Comparison of ENCODE assay signal across 20 mouse cellular contexts in the genomic region with DNA sequence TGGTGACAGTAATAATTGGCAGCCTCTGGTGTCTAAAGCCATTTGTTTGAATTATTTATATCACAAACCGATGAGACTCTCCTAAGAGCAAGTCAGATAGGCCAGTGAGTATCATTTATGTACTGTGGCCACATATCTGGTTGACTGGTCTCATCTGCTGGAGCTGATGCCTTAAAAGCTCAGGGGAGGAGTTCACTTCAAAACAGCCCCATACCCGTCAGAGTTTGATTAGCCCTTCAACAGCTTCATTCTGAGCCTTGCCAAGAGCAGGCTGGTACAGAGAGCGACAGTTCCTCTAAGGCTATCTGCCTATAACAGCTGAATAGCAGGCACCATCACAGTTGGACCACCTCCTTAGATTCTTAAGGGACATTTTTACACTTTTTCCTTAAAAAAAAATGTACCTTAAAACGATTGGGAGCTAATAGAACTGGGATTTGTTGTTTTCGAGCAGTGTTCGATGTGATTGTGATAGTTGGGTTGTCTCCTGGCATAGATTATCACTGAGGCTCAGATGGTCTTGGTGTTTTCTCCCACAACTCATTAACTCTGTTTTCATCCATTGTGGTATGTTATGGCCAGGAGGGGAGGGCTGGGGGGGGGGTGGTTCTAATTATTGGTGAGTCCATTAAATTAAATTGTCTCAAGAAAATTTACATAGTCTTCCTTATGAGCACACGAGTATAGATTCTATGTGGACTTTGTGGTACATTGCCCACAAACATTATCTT.
DNase-seq lines count a peak whose midpoint lies in the region; ATAC-seq lines count a peak whose summit lies in the region.
"Had no signal": no experiment of that assay in that cellular context is flagged by ENCODE, and none has a peak within 500 bp of the region (broad histone marks: within the 10 kb centered on the region; RNA-seq: fewer than 3 reads in every experiment).

No protein-coding gene starts in this region.

- H3K4me2 ChIP-seq in midbrain, embryonic 12.5 days (replicated peaks), result no peak overlapping the region
- no peak overlapping the region for H3K4me2 ChIP-seq in midbrain, embryonic 16.5 days (ENCODE audit: low read length)
- H3K4me2 ChIP-seq in hindbrain, embryonic 13.5 days, result no peak overlapping the region
- H3K4me2 ChIP-seq in neural tube, embryonic 12.5 days (replicated peaks), result no peak overlapping the region
- H3K4me2 ChIP-seq: intestine, embryonic 15.5 days had no signal

- no peak overlapping the region for H3K9ac ChIP-seq in midbrain, embryonic 12.5 days (replicated peaks)
- H3K9ac ChIP-seq in midbrain, embryonic 16.5 days (ENCODE audit: low read depth, low read length), result no peak overlapping the region
- H3K9ac ChIP-seq in hindbrain, embryonic 13.5 days, result no peak overlapping the region
- no peak overlapping the region for H3K9ac ChIP-seq in neural tube, embryonic 12.5 days
- H3K9ac ChIP-seq: forebrain, postnatal 0 days; intestine, embryonic 15.5 days had no signal

- 72% methylated on average over 7 of the region's 7 CpGs for WGBS in midbrain, embryonic 12.5 days
- WGBS in midbrain, embryonic 16.5 days, result 70% methylated on average over 7 of the region's 7 CpGs
- WGBS in hindbrain, embryonic 13.5 days, result 44% methylated on average over 7 of the region's 7 CpGs
- 51% methylated on average over 7 of the region's 7 CpGs for WGBS in neural tube, embryonic 12.5 days

- no peaks in the 10 kb centered on the region for H3K4me1 ChIP-seq in midbrain, embryonic 12.5 days
- no peaks in the 10 kb centered on the region for H3K4me1 ChIP-seq in midbrain, embryonic 16.5 days (ENCODE audit: control insufficient read depth, insufficient read depth, low read length)
- peaks cover 3% of the 10 kb centered on the region; the same call in 1 of the 2 replicates for H3K4me1 ChIP-seq in hindbrain, embryonic 13.5 days (replicated peaks)
- peaks cover 3% of the 10 kb centered on the region; the same call in 1 of the 2 replicates for H3K4me1 ChIP-seq in neural tube, embryonic 12.5 days
- H3K4me1 ChIP-seq: intestine, embryonic 15.5 days had no signal

- DNase-seq in cerebellum, postnatal 10 days, result peak; percentile 4 to 7
- no peak for DNase-seq in cerebellum, adult 9-10 months
- no peak for DNase-seq in gastrocnemius, postnatal 4 days (ENCODE audit: low spot score in 2 of 2)
- no peak for DNase-seq in heart, adult 8-10 months (ENCODE audit: low spot score)
- DNase-seq: adrenal gland, postnatal 10 days; cerebellum, adult 2 months; forebrain, postnatal 0 days; gastrocnemius, postnatal 36 days; heart, postnatal 4 days; kidney, adult 8-10 months; kidney, postnatal 10 days; lung, postnatal 4 days; right cerebral cortex, postnatal 14 days had no signal

- no peaks in the 10 kb centered on the region for H3K9me3 ChIP-seq in midbrain, embryonic 12.5 days
- no peaks in the 10 kb centered on the region for H3K9me3 ChIP-seq in midbrain, embryonic 16.5 days (replicated peaks; ENCODE audit: control insufficient read depth, low read length, poor library complexity, severe bottlenecking)
- H3K9me3 ChIP-seq in hindbrain, embryonic 13.5 days, result no peaks in the 10 kb centered on the region
- no peaks in the 10 kb centered on the region for H3K9me3 ChIP-seq in neural tube, embryonic 12.5 days
- H3K9me3 ChIP-seq: intestine, embryonic 15.5 days; limb, embryonic 10.5 days had no signal

- H3K36me3 ChIP-seq in midbrain, embryonic 12.5 days, result no peaks in the 10 kb centered on the region
- no peaks in the 10 kb centered on the region for H3K36me3 ChIP-seq in midbrain, embryonic 16.5 days (ENCODE audit: control insufficient read depth, insufficient read depth, low read length)
- H3K36me3 ChIP-seq in hindbrain, embryonic 13.5 days, result no peaks in the 10 kb centered on the region
- H3K36me3 ChIP-seq in neural tube, embryonic 12.5 days, result no peaks in the 10 kb centered on the region
- H3K36me3 ChIP-seq: intestine, embryonic 15.5 days; limb, embryonic 10.5 days had no signal

- no peak overlapping the region for H3K4me3 ChIP-seq in midbrain, embryonic 12.5 days
- no peak overlapping the region for H3K4me3 ChIP-seq in midbrain, embryonic 16.5 days (ENCODE audit: low read depth, low read length)
- H3K4me3 ChIP-seq in hindbrain, embryonic 13.5 days, result no peak overlapping the region
- H3K4me3 ChIP-seq in neural tube, embryonic 12.5 days, result no peak overlapping the region
- H3K4me3 ChIP-seq: intestine, embryonic 15.5 days; limb, embryonic 10.5 days had no signal

- no peak overlapping the region for H3K27ac ChIP-seq in midbrain, embryonic 12.5 days (replicated peaks)
- H3K27ac ChIP-seq in midbrain, embryonic 16.5 days (ENCODE audit: low read length), result no peak overlapping the region
- H3K27ac ChIP-seq in hindbrain, embryonic 13.5 days, result peak overlapping the region; percentile 3; the same call in 1 of the 2 replicates
- H3K27ac ChIP-seq in neural tube, embryonic 12.5 days, result no peak overlapping the region
- H3K27ac ChIP-seq: intestine, embryonic 15.5 days; limb, embryonic 10.5 days had no signal

- H3K27me3 ChIP-seq in midbrain, embryonic 12.5 days, result no peaks in the 10 kb centered on the region
- no peaks in the 10 kb centered on the region for H3K27me3 ChIP-seq in midbrain, embryonic 16.5 days (ENCODE audit: control insufficient read depth, insufficient read depth, low read depth, low read length)
- no peaks in the 10 kb centered on the region for H3K27me3 ChIP-seq in hindbrain, embryonic 13.5 days
- H3K27me3 ChIP-seq in neural tube, embryonic 12.5 days (replicated peaks), result no peaks in the 10 kb centered on the region
- H3K27me3 ChIP-seq: intestine, embryonic 15.5 days had no signal

- peak; percentile 77 for ATAC-seq in midbrain, embryonic 12.5 days (ENCODE audit: low FRiP score, low read depth)
- no peak for ATAC-seq in midbrain, embryonic 16.5 days
- ATAC-seq in hindbrain, embryonic 13.5 days (ENCODE audit: low FRiP score), result peak; percentile 91
- peak; percentile 86 for ATAC-seq in neural tube, embryonic 12.5 days (ENCODE audit: low FRiP score, low read depth)
- ATAC-seq: activated CD4-positive, CD25-positive, alpha-beta regulatory T cell, adult 4 months; forebrain, postnatal 0 days; intestine, embryonic 15.5 days had no signal

Comparison
In these comparisons a context has a peak if more than half of its experiments do, and no peak if none do; other contexts are left out.
1. DNase-seq: peak in cerebellum, postnatal 10 days (2 of 2); none in cerebellum, adult 9-10 months (single experiment), gastrocnemius, postnatal 4 days (0 of 2) and heart, adult 8-10 months (single experiment).